ENCODE assay signal across 17 mouse cellular contexts in genomic region chr4:104602804-104603203, GRCm38 (mm10).
"Had no signal": no experiment of that assay in that cellular context is flagged by ENCODE, and none has a peak within 500 bp of the region (broad histone marks: within the 10 kb centered on the region; RNA-seq: fewer than 3 reads in every experiment).

No protein-coding gene starts in this region.

- H3K4me3 ChIP-seq: liver, embryonic 13.5 days; liver, embryonic 15.5 days; megakaryocyte, embryonic 14.5 days; midbrain, embryonic 13.5 days; midbrain, embryonic 15.5 days; neural tube, embryonic 12.5 days; stomach, embryonic 15.5 days had no signal

- H3K9ac ChIP-seq: liver, embryonic 13.5 days; liver, embryonic 15.5 days; liver, postnatal 0 days; midbrain, embryonic 13.5 days; midbrain, embryonic 15.5 days; neural tube, embryonic 12.5 days; stomach, embryonic 15.5 days had no signal

- H3K9me3 ChIP-seq: liver, embryonic 13.5 days; liver, embryonic 15.5 days; midbrain, embryonic 13.5 days; midbrain, embryonic 15.5 days; neural tube, embryonic 12.5 days; stomach, embryonic 15.5 days had no signal

- DNase-seq: liver, embryonic 13.5 days; liver, postnatal 0 days; lung, postnatal 36 days; right cerebral cortex, postnatal 14 days; thymus, adult 2 months; thymus, postnatal 25 days; thymus, postnatal 4 days had no signal

- H3K27me3 ChIP-seq: liver, embryonic 13.5 days; liver, embryonic 15.5 days; megakaryocyte, embryonic 14.5 days; midbrain, embryonic 13.5 days; midbrain, embryonic 15.5 days; neural tube, embryonic 12.5 days; stomach, embryonic 15.5 days had no signal

- H3K36me3 ChIP-seq: liver, embryonic 13.5 days; liver, embryonic 15.5 days; midbrain, embryonic 13.5 days; midbrain, embryonic 15.5 days; neural tube, embryonic 12.5 days; stomach, embryonic 15.5 days had no signal

- ATAC-seq: liver, postnatal 0 days; midbrain, embryonic 13.5 days; midbrain, embryonic 15.5 days had no signal

- H3K4me2 ChIP-seq: liver, embryonic 11.5 days; liver, embryonic 13.5 days; liver, embryonic 15.5 days; midbrain, embryonic 11.5 days; midbrain, embryonic 13.5 days; midbrain, embryonic 15.5 days; neural tube, embryonic 12.5 days; stomach, embryonic 15.5 days had no signal

- H3K27ac ChIP-seq: liver, embryonic 13.5 days; liver, embryonic 15.5 days; macrophage; midbrain, embryonic 13.5 days; midbrain, embryonic 15.5 days; neural tube, embryonic 12.5 days; stomach, embryonic 15.5 days; stomach, postnatal 0 days had no signal

- H3K4me1 ChIP-seq: liver, embryonic 13.5 days; liver, embryonic 15.5 days; megakaryocyte, embryonic 14.5 days had no signal
